Mouse (Mus musculus) thymus, adult 2 months (tissue): ENCODE measurements around the gene Rpl23.

ENCODE experiments used
- CTCF ChIP-seq: fragments of 200-500 bp; IDR thresholded peaks from 2 replicates; pipeline ENCODE4 v1.5.1; 2012; ENCODE audit warnings: mild to moderate bottlenecking, control low read depth, low read length, moderate library complexity, borderline replicate concordance; ENCODE audit not compliant: control insufficient read depth, poor library complexity, insufficient read depth; ENCODE audit errors: extremely low read depth
- POLR2A ChIP-seq: fragments of 200-500 bp; IDR thresholded peaks from 2 replicates; pipeline ENCODE4 v1.6.1; 2012; ENCODE audit warnings: mild to moderate bottlenecking, low read length, control low read depth, moderate library complexity; ENCODE audit not compliant: control insufficient read depth, poor library complexity, insufficient read depth; ENCODE audit errors: extremely low read depth

GRCm38 (mm10) chr11:97779968-97780701 is 2.1 kb downstream of the Rpl23 start:
- TF ChIP-seq CTCF = no peak
- no peak for TF ChIP-seq POLR2A
